ENCODE assay signal across 8 mouse cellular contexts in the genomic region with DNA sequence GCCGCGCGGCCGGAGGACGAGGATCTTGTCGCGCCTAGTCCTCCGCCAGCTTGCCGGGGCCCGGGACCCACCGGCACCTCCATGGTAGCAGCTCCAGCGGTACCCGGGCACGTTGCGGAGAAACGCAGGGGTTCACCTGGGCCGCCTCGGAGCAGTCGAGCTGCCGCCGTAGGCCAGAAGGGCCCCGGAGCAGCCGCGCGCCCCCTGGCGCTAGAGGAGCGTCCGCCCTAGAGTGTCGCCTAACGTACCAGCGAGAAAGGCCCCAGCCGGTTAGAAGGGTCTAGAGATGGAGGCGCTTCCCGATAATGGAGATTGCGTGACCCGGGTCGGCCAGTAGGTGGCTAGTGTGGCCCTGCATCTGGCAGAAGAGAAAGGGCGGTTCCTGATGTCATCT. TPM values are rescaled to one million over a fixed set of nuclear protein-coding genes. Genes with fewer than 3 reads are reported as not detected.
DNase-seq lines count a peak whose midpoint lies in the region; ATAC-seq lines count a peak whose summit lies in the region.

Gene Dennd6b (minus strand): TSS at position 184 of the 394 bp plus-strand sequence.

- ATAC-seq in common myeloid progenitor, adult 5-6 weeks (replicated peaks; ENCODE audit: low read depth, poor library complexity, severe bottlenecking), result peak; percentile 97

- no peaks in the 10 kb centered on the region for H3K9me3 ChIP-seq in megakaryocyte, embryonic 14.5 days

- peak within 1 kb of the TSS; percentile 99 for H3K4me3 ChIP-seq in megakaryocyte, embryonic 14.5 days (replicated peaks)

- H3K27me3 ChIP-seq in megakaryocyte, embryonic 14.5 days (replicated peaks), result no peaks in the 10 kb centered on the region

- peaks cover 23% of the 10 kb centered on the region for H3K4me1 ChIP-seq in megakaryocyte, embryonic 14.5 days

- peaks cover 3% of the 10 kb centered on the region for H3K36me3 ChIP-seq in megakaryocyte, embryonic 14.5 days (replicated peaks; ENCODE audit: low read length)

- DNase-seq in ZHBTc4 (ENCODE audit: low read depth, low spot score), result peak; percentile 98
- peak; percentile 96 to 97 for DNase-seq in gastrocnemius, adult 8-10 months (ENCODE audit: low spot score in 2 of 2)
- DNase-seq in hindlimb bud, embryonic 11.5 days (ENCODE audit: extremely low spot score, low read depth, low spot score), result peak; percentile 85
- peak; percentile 93 to 96 for DNase-seq in left cerebral cortex, adult 8-10 months (ENCODE audit: low spot score in 2 of 2)
- peak; percentile 97 to 98 for DNase-seq in right cerebral cortex, postnatal 10 days (ENCODE audit: low spot score in 2 of 2)
- DNase-seq in urinary bladder, postnatal 25 days (ENCODE audit: low spot score), result peak; percentile 91

RNA-seq across cellular contexts. Expression of gene Dennd6b, which starts in this region (rescaled TPM):
- total RNA-seq in common myeloid progenitor, adult 5-6 weeks (2017), result 1.6 and 2.3 TPM in 2 replicates
- 1 to 10 TPM; 8.3 to 9.4 (median 9.2) TPM for total RNA-seq in gastrocnemius, adult 8-10 months (2022)
- 10 to 100 TPM; 46.2 to 59.3 (median 50.7) TPM for total RNA-seq in left cerebral cortex, adult 8-10 months (2022)
- polyA plus RNA-seq in megakaryocyte, embryonic 14.5 days (2012; ENCODE audit: insufficient read depth, low replicate concordance), result 3.6 and 10.0 TPM in 2 replicates

Comparison
In these comparisons a context has a peak if more than half of its experiments do, and no peak if none do; other contexts are left out.
1. Peak in every context shown above with its lines: DNase-seq, ATAC-seq and H3K4me3 ChIP-seq.
2. RNA of gene Dennd6b (total RNA-seq): 46.2 to 59.3 TPM in left cerebral cortex, adult 8-10 months; 8.3 to 9.4 TPM in gastrocnemius, adult 8-10 months and 1.6 to 2.3 TPM in common myeloid progenitor, adult 5-6 weeks; every median in the first group is over 4 times any median in the second.